12 mouse cellular contexts compared by ENCODE assay signal in the genomic region with DNA sequence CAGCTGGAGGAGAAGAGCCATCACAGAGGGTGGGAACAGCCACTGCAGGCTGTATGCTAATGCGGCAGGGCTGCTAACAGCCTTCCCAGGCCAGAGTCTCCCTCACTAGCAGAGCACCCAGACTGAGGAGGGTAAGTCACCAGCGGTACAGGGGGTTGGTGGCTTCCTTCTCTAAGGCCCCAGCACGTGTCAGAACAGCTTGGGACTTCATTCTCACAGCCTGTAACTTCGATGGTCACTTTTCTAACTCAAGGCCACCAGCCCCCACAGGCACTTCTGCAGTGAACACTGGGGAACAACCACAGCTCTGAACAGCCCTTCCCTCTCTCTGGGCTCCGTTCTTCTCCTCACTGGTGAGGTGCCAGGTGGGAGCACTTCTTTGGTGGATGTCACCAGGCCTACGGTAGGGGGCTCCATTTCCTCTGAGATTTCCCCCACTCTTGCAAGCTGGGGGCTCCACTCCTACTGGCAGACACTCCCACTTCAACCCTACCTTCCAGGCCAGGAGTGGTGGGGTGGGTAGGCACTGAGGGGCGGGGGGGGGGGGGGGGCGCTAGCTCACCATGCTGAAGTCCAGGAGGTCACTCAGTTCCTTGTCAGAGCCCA. TPM values are rescaled to one million over a fixed set of nuclear protein-coding genes. Genes with fewer than 3 reads are reported as not detected.
DNase-seq lines count a peak whose midpoint lies in the region; ATAC-seq and TF ChIP-seq lines count a peak whose summit lies in the region.
"Had no signal": no experiment of that assay in that cellular context is flagged by ENCODE, and none has a peak within 500 bp of the region (broad histone marks: within the 10 kb centered on the region; RNA-seq: fewer than 3 reads in every experiment).

No protein-coding gene starts in this region.

- peaks cover 1% of the 10 kb centered on the region; the same call in 1 of the 2 replicates for H3K4me1 ChIP-seq in heart, adult 2 months (ENCODE audit: control insufficient read depth, insufficient read depth, low read length)
- H3K4me1 ChIP-seq in neural tube, embryonic 12.5 days: peaks cover 29% of the 10 kb centered on the region
- H3K4me1 ChIP-seq in neural tube, embryonic 15.5 days: peaks cover 21% of the 10 kb centered on the region
- peaks cover 13% of the 10 kb centered on the region; the same call in 1 of the 2 replicates for H3K4me1 ChIP-seq in forebrain, postnatal 0 days (ENCODE audit: insufficient read depth)

- no peak for TF ChIP-seq POLR2A in heart, adult 2 months (IDR thresholded peaks at IDR 0.05; ENCODE audit: insufficient read depth, low read depth, low read length)

- peaks cover 3% of the 10 kb centered on the region; the same call in 1 of the 2 replicates for H3K9me3 ChIP-seq in neural tube, embryonic 12.5 days
- no peaks in the 10 kb centered on the region for H3K9me3 ChIP-seq in neural tube, embryonic 15.5 days (replicated peaks)
- H3K9me3 ChIP-seq in forebrain, postnatal 0 days (ENCODE audit: low read length): no peaks in the 10 kb centered on the region
- H3K9me3 ChIP-seq: heart, embryonic 15.5 days; limb, embryonic 15.5 days had no signal

- no peak for ATAC-seq in neural tube, embryonic 12.5 days (ENCODE audit: low FRiP score, low read depth)
- ATAC-seq in neural tube, embryonic 15.5 days (ENCODE audit: low FRiP score): no peak
- no peak for ATAC-seq in forebrain, postnatal 0 days
- ATAC-seq in megakaryocyte progenitor cell, adult 5-6 weeks (replicated peaks; ENCODE audit: poor library complexity): no peak
- ATAC-seq: CD4-positive, CD25-positive, alpha-beta regulatory T cell, adult 4 months had no signal

- DNase-seq in heart, adult 2 months: peak in 1 of 2 experiments; percentile 2
- no peak for DNase-seq in heart, postnatal 10 days
- DNase-seq in forebrain, postnatal 0 days: no peak
- DNase-seq in thymus, postnatal 14 days: peak; percentile 58
- DNase-seq in ovary, adult 18-20 months (ENCODE audit: low spot score): no peak
- DNase-seq: kidney, postnatal 14 days had no signal

- H3K4me3 ChIP-seq in heart, adult 2 months: no peak overlapping the region
- no peak overlapping the region for H3K4me3 ChIP-seq in neural tube, embryonic 12.5 days
- H3K4me3 ChIP-seq in neural tube, embryonic 15.5 days (replicated peaks): no peak overlapping the region
- H3K4me3 ChIP-seq in forebrain, postnatal 0 days (ENCODE audit: low read depth, low read length): no peak overlapping the region
- H3K4me3 ChIP-seq: heart, embryonic 15.5 days had no signal

- intact Hi-C loops in heart, adult 2 months (cut with DNase I): loop anchor here (2.0 to 5.0 kb wide), 3 partner anchors 24 to 272 kb away; partner anchors contain the start of genes Izumo4, Mbd3, Mob3a and Uqcr11
- intact Hi-C loops in heart, postnatal 10 days (cut with DNase I): loop anchor here (10.0 kb wide), 1 partner anchor 274 kb away; the partner anchor contains the start of genes Izumo4 and Mob3a

- H3K27me3 ChIP-seq in heart, adult 2 months (ENCODE audit: control insufficient read depth, insufficient read depth, low read length): no peaks in the 10 kb centered on the region
- H3K27me3 ChIP-seq in neural tube, embryonic 12.5 days (replicated peaks): no peaks in the 10 kb centered on the region
- no peaks in the 10 kb centered on the region for H3K27me3 ChIP-seq in neural tube, embryonic 15.5 days (replicated peaks)
- H3K27me3 ChIP-seq in forebrain, postnatal 0 days (ENCODE audit: insufficient read depth, low read length): no peaks in the 10 kb centered on the region
- H3K27me3 ChIP-seq: heart, embryonic 15.5 days; limb, embryonic 15.5 days had no signal

- H3K9ac ChIP-seq in heart, adult 2 months (ENCODE audit: low read depth, low read length): no peak overlapping the region
- H3K9ac ChIP-seq in neural tube, embryonic 12.5 days: no peak overlapping the region
- H3K9ac ChIP-seq in neural tube, embryonic 15.5 days (replicated peaks): no peak overlapping the region
- no peak overlapping the region for H3K9ac ChIP-seq in forebrain, postnatal 0 days
- H3K9ac ChIP-seq: limb, embryonic 15.5 days had no signal

- no peak for TF ChIP-seq EP300 in heart, adult 2 months (IDR thresholded peaks at IDR 0.05; ENCODE audit: insufficient read depth, low read depth, low read length)

- peak overlapping the region; percentile 92; the same call in 1 of the 2 replicates for H3K4me2 ChIP-seq in neural tube, embryonic 12.5 days (replicated peaks)
- no peak overlapping the region for H3K4me2 ChIP-seq in neural tube, embryonic 15.5 days
- H3K4me2 ChIP-seq in forebrain, postnatal 0 days (ENCODE audit: low read depth): no peak overlapping the region

- no peak for TF ChIP-seq CTCF in heart, adult 2 months (IDR thresholded peaks at IDR 0.05)
- TF ChIP-seq CTCF in forebrain, postnatal 0 days (IDR thresholded peaks at IDR 0.05; ENCODE audit: low read depth): 0 out of 2 replicates have a peak, but pooled peaks have one; percentile 4

- peaks cover 4% of the 10 kb centered on the region; the same call in 1 of the 2 replicates for H3K79me2 ChIP-seq in heart, adult 2 months (replicated peaks; ENCODE audit: control insufficient read depth, insufficient read depth, low read length)

- no peaks in the 10 kb centered on the region for H3K36me3 ChIP-seq in heart, adult 2 months (ENCODE audit: control insufficient read depth, insufficient read depth, low read length)
- peaks cover 54% of the 10 kb centered on the region for H3K36me3 ChIP-seq in neural tube, embryonic 12.5 days
- H3K36me3 ChIP-seq in neural tube, embryonic 15.5 days: peaks cover 45% of the 10 kb centered on the region
- H3K36me3 ChIP-seq in forebrain, postnatal 0 days (ENCODE audit: insufficient read depth): peaks cover 41% of the 10 kb centered on the region

- peak overlapping the region; percentile 50 for H3K27ac ChIP-seq in heart, adult 2 months
- H3K27ac ChIP-seq in neural tube, embryonic 12.5 days: no peak overlapping the region
- H3K27ac ChIP-seq in neural tube, embryonic 15.5 days (replicated peaks): no peak overlapping the region
- no peak overlapping the region for H3K27ac ChIP-seq in forebrain, postnatal 0 days (ENCODE audit: low read depth, low read length)
- H3K27ac ChIP-seq: heart, embryonic 15.5 days; limb, embryonic 15.5 days had no signal

- WGBS in heart, adult 2 months: 58% methylated on average over 8 of the region's 8 CpGs
- 73% methylated on average over 7 of the region's 8 CpGs for WGBS in neural tube, embryonic 12.5 days
- 76% methylated on average over 7 of the region's 8 CpGs for WGBS in neural tube, embryonic 15.5 days
- WGBS in forebrain, postnatal 0 days: 63% methylated on average over 7 of the region's 8 CpGs

RNA-seq across cellular contexts. Expression of gene Tcf3, which starts 3.0 kb away (rescaled TPM):
- 10 to 100 TPM; 16.5 to 18.0 TPM for total RNA-seq in heart, adult 2 months (2021)
- polyA plus RNA-seq in heart, adult 2 months (2012; rRNA removed): 20.1 and 25.0 TPM in 2 replicates
- 10 to 100 TPM; 40.3 to 51.8 TPM for total RNA-seq in heart, postnatal 10 days (2021)
- 156 and 166 TPM in 2 replicates for polyA plus RNA-seq in neural tube, embryonic 12.5 days (2016; fragmentation: Nextera tagmentation; extraction: Ambion mirVana)
- polyA plus RNA-seq in neural tube, embryonic 15.5 days (2015; fragmentation: Nextera tagmentation; extraction: Ambion mirVana): 33.4 and 51.7 TPM in 2 replicates
- total RNA-seq in forebrain, postnatal 0 days (2014; rRNA removed): 69.0 and 91.4 TPM in 2 replicates
- 34.3 and 36.1 TPM in 2 replicates for polyA plus RNA-seq in forebrain, postnatal 0 days (2015; fragmentation: Nextera tagmentation; extraction: Ambion mirVana)
- total RNA-seq in megakaryocyte progenitor cell, adult 5-6 weeks (2015): 29.9 and 35.3 TPM in 2 replicates
- total RNA-seq in megakaryocyte progenitor cell, adult 5-6 weeks (2017): 33.5 and 51.0 TPM in 2 replicates

RNA-seq across cellular contexts. Expression of gene Uqcr11, which starts 23.8 kb away (rescaled TPM):
- 1,000 to 10,000 TPM; 1,743 to 1,981 TPM for total RNA-seq in heart, adult 2 months (2021)
- polyA plus RNA-seq in heart, adult 2 months (2012; rRNA removed): 5,192 and 5,251 TPM in 2 replicates
- total RNA-seq in heart, postnatal 10 days (2021): 1,000 to 10,000 TPM; 1,658 to 1,691 TPM
- 436 and 478 TPM in 2 replicates for polyA plus RNA-seq in neural tube, embryonic 12.5 days (2016; fragmentation: Nextera tagmentation; extraction: Ambion mirVana)
- polyA plus RNA-seq in neural tube, embryonic 15.5 days (2015; fragmentation: Nextera tagmentation; extraction: Ambion mirVana): 731 and 790 TPM in 2 replicates
- 230 and 424 TPM in 2 replicates for total RNA-seq in forebrain, postnatal 0 days (2014; rRNA removed)
- 688 and 881 TPM in 2 replicates for polyA plus RNA-seq in forebrain, postnatal 0 days (2015; fragmentation: Nextera tagmentation; extraction: Ambion mirVana)
- total RNA-seq in megakaryocyte progenitor cell, adult 5-6 weeks (2015): 202 and 210 TPM in 2 replicates
- 184 and 263 TPM in 2 replicates for total RNA-seq in megakaryocyte progenitor cell, adult 5-6 weeks (2017)

RNA-seq across cellular contexts. Expression of gene Mbd3, which starts 31.1 kb away (rescaled TPM):
- total RNA-seq in heart, adult 2 months (2021): 10 to 100 TPM; 86.5 to 95.2 TPM
- polyA plus RNA-seq in heart, adult 2 months (2012; rRNA removed): 91.4 and 95.1 TPM in 2 replicates
- 100 to 1,000 TPM; 102 to 105 TPM for total RNA-seq in heart, postnatal 10 days (2021)
- polyA plus RNA-seq in neural tube, embryonic 12.5 days (2016; fragmentation: Nextera tagmentation; extraction: Ambion mirVana): 304 and 314 TPM in 2 replicates
- polyA plus RNA-seq in neural tube, embryonic 15.5 days (2015; fragmentation: Nextera tagmentation; extraction: Ambion mirVana): 195 and 209 TPM in 2 replicates
- total RNA-seq in forebrain, postnatal 0 days (2014; rRNA removed): 37.9 and 43.9 TPM in 2 replicates
- polyA plus RNA-seq in forebrain, postnatal 0 days (2015; fragmentation: Nextera tagmentation; extraction: Ambion mirVana): 183 and 196 TPM in 2 replicates
- total RNA-seq in megakaryocyte progenitor cell, adult 5-6 weeks (2015): 91.1 and 96.6 TPM in 2 replicates
- total RNA-seq in megakaryocyte progenitor cell, adult 5-6 weeks (2017): 82.8 and 90.8 TPM in 2 replicates

RNA-seq across cellular contexts. Expression of gene Mex3d, which starts 43.0 kb away (rescaled TPM):
- total RNA-seq in heart, adult 2 months (2021): 1 to 10 TPM; 7.3 to 7.5 TPM
- 5.8 and 7.9 TPM in 2 replicates for polyA plus RNA-seq in heart, adult 2 months (2012; rRNA removed)
- total RNA-seq in heart, postnatal 10 days (2021): 10 to 100 TPM; 12.7 to 16.1 TPM
- 23.6 and 26.5 TPM in 2 replicates for polyA plus RNA-seq in neural tube, embryonic 12.5 days (2016; fragmentation: Nextera tagmentation; extraction: Ambion mirVana)
- polyA plus RNA-seq in neural tube, embryonic 15.5 days (2015; fragmentation: Nextera tagmentation; extraction: Ambion mirVana): 9.1 and 14.0 TPM in 2 replicates
- total RNA-seq in forebrain, postnatal 0 days (2014; rRNA removed): 107 and 120 TPM in 2 replicates
- polyA plus RNA-seq in forebrain, postnatal 0 days (2015; fragmentation: Nextera tagmentation; extraction: Ambion mirVana): 18.3 and 18.4 TPM in 2 replicates
- 1.9 and 4.3 TPM in 2 replicates for total RNA-seq in megakaryocyte progenitor cell, adult 5-6 weeks (2015)
- total RNA-seq in megakaryocyte progenitor cell, adult 5-6 weeks (2017): 2.7 and 7.9 TPM in 2 replicates
